Mouse (Mus musculus) midbrain, embryonic 12.5 days (tissue): Measurements from ENCODE around the gene Bud23. TPM values are rescaled to one million over a fixed set of nuclear protein-coding genes. Genes with fewer than 3 reads are reported as not detected.

Experiments used
- polyA plus RNA-seq: library from polyadenylated mRNA; unstranded; fragments of >200 nt; fragmentation: Nextera tagmentation; extraction: Ambion mirVana; gene quantifications from 2 replicates; pipeline ENCODE4 v1.2.1, GENCODE M21; 2016

The Bud23 gene
- polyA plus RNA-seq, 1 experiment from 2014 or later, result 119 TPM

Other genes starting within 250 kb of the Bud23 start
- not detected in 2 replicates for gene Tmem270, start 158.2 kb downstream of the Bud23 start, polyA plus RNA-seq
- gene Cldn13, start 149.4 kb downstream of the Bud23 start, polyA plus RNA-seq, result 2.5 TPM in 2 replicates
- gene Mettl27, start 132.6 kb downstream of the Bud23 start, polyA plus RNA-seq, result 9.5 and 10.4 TPM in 2 replicates
- gene Cldn4, start 118.0 kb downstream of the Bud23 start, polyA plus RNA-seq, result 0.98 and 2.0 TPM in 2 replicates
- 2.3 and 2.8 TPM in 2 replicates for gene Cldn3, start 78.7 kb downstream of the Bud23 start, polyA plus RNA-seq
- 39.1 and 41.4 TPM in 2 replicates for gene Abhd11, start 55.8 kb downstream of the Bud23 start, polyA plus RNA-seq
- gene Stx1a, start 41.5 kb downstream of the Bud23 start, polyA plus RNA-seq, result 27.8 and 29.3 TPM in 2 replicates
- 27.6 and 28.3 TPM in 2 replicates for gene Dnajc30, start 757 bp downstream of the Bud23 start, polyA plus RNA-seq
- 28.2 and 32.1 TPM in 2 replicates for gene Vps37d, start 13.3 kb upstream of the Bud23 start, polyA plus RNA-seq
- gene Mlxipl, start 24.9 kb upstream of the Bud23 start, polyA plus RNA-seq, result 2.0 and 2.1 TPM in 2 replicates
- gene Tbl2, start 84.7 kb upstream of the Bud23 start, polyA plus RNA-seq, result 26.3 and 26.5 TPM in 2 replicates
- gene Bcl7b, start 103.3 kb upstream of the Bud23 start, polyA plus RNA-seq, result 46.8 and 49.6 TPM in 2 replicates
- gene Baz1b, start 122.3 kb upstream of the Bud23 start, polyA plus RNA-seq, result 68.1 and 70.4 TPM in 2 replicates
- gene Fzd9, start 186.3 kb upstream of the Bud23 start, polyA plus RNA-seq, result 12.2 and 14.6 TPM in 2 replicates